Mouse (Mus musculus): ENCODE data around the gene Skil. TPM values are rescaled to one million over a fixed set of nuclear protein-coding genes. Genes with fewer than 3 reads are reported as not detected.

The Skil gene
- polyA plus RNA-seq, 1 experiment from 2014 or later = 30.2 TPM

- peaks cover 50% of the 10 kb centered on the region for H3K27me3 ChIP-seq (replicated peaks)
- peak within 1 kb of the TSS; percentile 84 for H3K4me2 ChIP-seq
- peaks cover 11% of the 10 kb centered on the region for H3K4me1 ChIP-seq (replicated peaks)
- H3K27ac ChIP-seq (ENCODE audit: poor library complexity, severe bottlenecking) = no peak within 1 kb of the TSS
- H3K36me3 ChIP-seq = no peaks in the 10 kb centered on the region
- no peaks in the 10 kb centered on the region for H3K9me3 ChIP-seq (replicated peaks)
- peak within 1 kb of the TSS; percentile 42 for H3K4me3 ChIP-seq
- under 1% methylated on average over 33 of the region's 33 CpGs for WGBS
- peak within 1 kb of the TSS; percentile 22; the same call in 1 of the 2 replicates for H3K9ac ChIP-seq
- peak; percentile 72 for ATAC-seq (ENCODE audit: insufficient number of reproducible peaks, low FRiP score)
These were observed 54.8 kb downstream of the Skil start, which contains the start of gene Cldn11 for GRCm38 (mm10) chr3:31149706-31150105. TSS of gene Cldn11 (plus strand) at chr3:31149920.

- Histone ChIP-seq H3K4me3 (no peak overlapping the region), H3K9ac (no peak overlapping the region), H3K4me1 (replicated peaks) (peaks cover 11% of the 10 kb centered on the region), H3K4me2 (no peak overlapping the region), H3K36me3 (no peaks in the 10 kb centered on the region), H3K9me3 (replicated peaks) (no peaks in the 10 kb centered on the region), H3K27me3 (replicated peaks) (peaks cover 45% of the 10 kb centered on the region), H3K27ac (ENCODE audit: poor library complexity, severe bottlenecking) (no peak overlapping the region)
- WGBS = 53% methylated on average over 6 of the region's 6 CpGs
- ATAC-seq (ENCODE audit: insufficient number of reproducible peaks, low FRiP score) = no peak
These were observed 57.2 kb downstream of the Skil start for GRCm38 (mm10) chr3:31152108-31152507.

- Histone ChIP-seq H3K27me3 (replicated peaks) (peaks cover 12% of the 10 kb centered on the region; the same call in 1 of the 2 replicates), H3K9ac (no peak overlapping the region), H3K27ac (ENCODE audit: poor library complexity, severe bottlenecking) (no peak overlapping the region), H3K4me3 (no peak overlapping the region), H3K36me3 (no peaks in the 10 kb centered on the region), H3K9me3 (replicated peaks) (no peaks in the 10 kb centered on the region), H3K4me1 (replicated peaks) (no peaks in the 10 kb centered on the region), H3K4me2 (no peak overlapping the region)
- 53% methylated on average over 3 of the region's 3 CpGs for WGBS
- ATAC-seq (ENCODE audit: insufficient number of reproducible peaks, low FRiP score) = no peak
These were observed 61.3 kb downstream of the Skil start for GRCm38 (mm10) chr3:31156126-31156525.

GRCm38 (mm10) chr3:31157776-31158175, 62.9 kb downstream of the Skil start:
- no peak for ATAC-seq (ENCODE audit: insufficient number of reproducible peaks, low FRiP score)
- H3K9ac ChIP-seq = no peak overlapping the region
- 76% methylated on average over 15 of the region's 15 CpGs for WGBS
- H3K4me1 ChIP-seq (replicated peaks) = no peaks in the 10 kb centered on the region
- H3K9me3 ChIP-seq (replicated peaks) = no peaks in the 10 kb centered on the region
- no peak overlapping the region for H3K27ac ChIP-seq (ENCODE audit: poor library complexity, severe bottlenecking)
- no peak overlapping the region for H3K4me2 ChIP-seq
- no peak overlapping the region for H3K4me3 ChIP-seq
- 0 out of 2 replicates have a peak, but pooled peaks cover 7% of the 10 kb centered on the region for H3K27me3 ChIP-seq (replicated peaks)
- no peaks in the 10 kb centered on the region for H3K36me3 ChIP-seq

- Histone ChIP-seq H3K9me3 (replicated peaks) (no peaks in the 10 kb centered on the region), H3K27ac (ENCODE audit: poor library complexity, severe bottlenecking) (no peak overlapping the region), H3K4me2 (no peak overlapping the region), H3K9ac (no peak overlapping the region), H3K4me1 (replicated peaks) (no peaks in the 10 kb centered on the region), H3K27me3 (replicated peaks) (no peaks in the 10 kb centered on the region), H3K36me3 (no peaks in the 10 kb centered on the region), H3K4me3 (no peak overlapping the region)
- ATAC-seq (ENCODE audit: insufficient number of reproducible peaks, low FRiP score) = no peak
- 77% methylated on average over 10 of the region's 10 CpGs for WGBS
These were observed 65.2 kb downstream of the Skil start for GRCm38 (mm10) chr3:31160046-31160445.

GRCm38 (mm10) chr3:31161336-31161735, 66.5 kb downstream of the Skil start:
- no peak overlapping the region for H3K27ac ChIP-seq (ENCODE audit: poor library complexity, severe bottlenecking)
- no peaks in the 10 kb centered on the region for H3K36me3 ChIP-seq
- WGBS = 51% methylated on average over 6 of the region's 6 CpGs
- H3K27me3 ChIP-seq (replicated peaks) = no peaks in the 10 kb centered on the region
- no peak for ATAC-seq (ENCODE audit: insufficient number of reproducible peaks, low FRiP score)
- H3K9me3 ChIP-seq (replicated peaks) = no peaks in the 10 kb centered on the region
- H3K4me1 ChIP-seq (replicated peaks) = no peaks in the 10 kb centered on the region
- H3K4me2 ChIP-seq = no peak overlapping the region
- H3K4me3 ChIP-seq = no peak overlapping the region
- H3K9ac ChIP-seq = no peak overlapping the region

- WGBS = 87% methylated on average over 14 of the region's 14 CpGs
- no peak for ATAC-seq (ENCODE audit: insufficient number of reproducible peaks, low FRiP score)
- H3K9me3 ChIP-seq (replicated peaks) = no peaks in the 10 kb centered on the region
- no peak overlapping the region for H3K27ac ChIP-seq (ENCODE audit: poor library complexity, severe bottlenecking)
- no peaks in the 10 kb centered on the region for H3K4me1 ChIP-seq (replicated peaks)
- H3K27me3 ChIP-seq (replicated peaks) = no peaks in the 10 kb centered on the region
- H3K4me3 ChIP-seq = no peak overlapping the region
- no peak overlapping the region for H3K9ac ChIP-seq
- no peaks in the 10 kb centered on the region for H3K36me3 ChIP-seq
- H3K4me2 ChIP-seq = no peak overlapping the region
These were observed 68.0 kb downstream of the Skil start for GRCm38 (mm10) chr3:31162860-31163259.

- WGBS = 68% methylated on average over 3 of the region's 3 CpGs
These were observed 70.9 kb downstream of the Skil start for GRCm38 (mm10) chr3:31165803-31166202.

GRCm38 (mm10) chr3:31166365-31166871, 71.6 kb downstream of the Skil start:
- no peak overlapping the region for H3K27ac ChIP-seq (ENCODE audit: poor library complexity, severe bottlenecking)
- no peak overlapping the region for H3K9ac ChIP-seq
- H3K4me1 ChIP-seq (replicated peaks) = no peaks in the 10 kb centered on the region
- ATAC-seq (ENCODE audit: insufficient number of reproducible peaks, low FRiP score) = no peak
- H3K27me3 ChIP-seq (replicated peaks) = no peaks in the 10 kb centered on the region
- H3K4me3 ChIP-seq = no peak overlapping the region
- no peak overlapping the region for H3K4me2 ChIP-seq
- WGBS = 71% methylated on average over 12 of the region's 12 CpGs
- H3K9me3 ChIP-seq (replicated peaks) = no peaks in the 10 kb centered on the region
- H3K36me3 ChIP-seq = no peaks in the 10 kb centered on the region

More at GRCm38 (mm10) chr3:31165803-31166202, 70.9 kb downstream of the Skil start:
- H3K4me3 ChIP-seq = no peak overlapping the region
- no peak overlapping the region for H3K4me2 ChIP-seq
- ATAC-seq (ENCODE audit: insufficient number of reproducible peaks, low FRiP score) = no peak
- no peaks in the 10 kb centered on the region for H3K9me3 ChIP-seq (replicated peaks)
- no peaks in the 10 kb centered on the region for H3K36me3 ChIP-seq
- no peaks in the 10 kb centered on the region for H3K4me1 ChIP-seq (replicated peaks)
- no peaks in the 10 kb centered on the region for H3K27me3 ChIP-seq (replicated peaks)
- H3K9ac ChIP-seq = no peak overlapping the region
- H3K27ac ChIP-seq (ENCODE audit: poor library complexity, severe bottlenecking) = no peak overlapping the region

Other genes starting within 250 kb of the Skil start
- 0.68 and 0.95 TPM in 2 replicates for gene Gpr160, start 239.1 kb upstream of the Skil start, polyA plus RNA-seq (2016; fragmentation: Nextera tagmentation; extraction: Ambion mirVana)
- gene Phc3, start 125.6 kb upstream of the Skil start, polyA plus RNA-seq (2016; fragmentation: Nextera tagmentation; extraction: Ambion mirVana) = 5.5 and 7.1 TPM in 2 replicates
- 26.9 and 28.9 TPM in 2 replicates for gene Prkci, start 99.3 kb upstream of the Skil start, polyA plus RNA-seq (2016; fragmentation: Nextera tagmentation; extraction: Ambion mirVana)
- 4.6 and 4.7 TPM in 2 replicates for gene Cldn11, start 54.9 kb downstream of the Skil start, polyA plus RNA-seq (2016; fragmentation: Nextera tagmentation; extraction: Ambion mirVana)
- gene Slc7a14, start 215.3 kb downstream of the Skil start, polyA plus RNA-seq (2016; fragmentation: Nextera tagmentation; extraction: Ambion mirVana) = 0.54 and 0.64 TPM in 2 replicates

All from heart, embryonic 12.5 days (tissue).